Mouse (Mus musculus) G1E (cell line): Measurements from ENCODE around the gene B4galnt1. TPM values are rescaled to one million over a fixed set of nuclear protein-coding genes. Genes with fewer than 3 reads are reported as not detected.

Experiments used
- ATAC-seq: 2 replicates; pipeline ENCODE4 v1.8.0; 2016; ENCODE audit warnings: mild to moderate bottlenecking; ENCODE audit not compliant: insufficient number of reproducible peaks, poor library complexity, low FRiP score, severe bottlenecking; ENCODE audit errors: extremely low read depth
- DNase-seq: peaks from one replicate; pipeline ENCODE4 v3.0.0; 2012; ENCODE audit warnings: low spot score
- H3K27me3 ChIP-seq: 2 replicates; pipeline ENCODE4 v1.6.1; 2012; ENCODE audit warnings: mild to moderate bottlenecking, low read length, inconsistent platforms; ENCODE audit not compliant: insufficient read depth
- H3K36me3 ChIP-seq: replicated peaks from 2 replicates; pipeline ENCODE3; 2012; ENCODE audit warnings: mild to moderate bottlenecking, inconsistent platforms
- H3K4me1 ChIP-seq: 2 replicates; pipeline ENCODE4 v1.6.1; 2012; ENCODE audit warnings: low read depth, low read length, inconsistent platforms, mixed read lengths; ENCODE audit not compliant: insufficient read depth
- H3K4me3 ChIP-seq: 2 replicates; pipeline ENCODE4 v1.5.1; 2012; ENCODE audit warnings: low read depth, mild to moderate bottlenecking, inconsistent platforms, low read length, moderate library complexity, mixed read lengths
- H3K9me3 ChIP-seq: replicated peaks from 2 replicates; pipeline ENCODE4 v1.6.1; 2012; ENCODE audit warnings: inconsistent platforms
- CTCF ChIP-seq: IDR thresholded peaks from 2 replicates; pipeline ENCODE4 v1.5.1; 2012; ENCODE audit warnings: low read depth, low read length, inconsistent platforms, mixed read lengths
- GATA1 ChIP-seq: IDR thresholded peaks from 2 replicates; pipeline ENCODE4 v1.6.1; 2012; ENCODE audit warnings: borderline replicate concordance, low read length, inconsistent platforms, mixed read lengths
- GATA2 ChIP-seq: IDR thresholded peaks from 2 replicates; pipeline ENCODE4 v1.6.1; 2012; ENCODE audit warnings: low read depth, low read length, inconsistent platforms, borderline replicate concordance
- POLR2AphosphoS5 ChIP-seq: IDR thresholded peaks from 2 replicates; pipeline ENCODE4 v1.6.1; 2012; ENCODE audit warnings: low read depth, low read length, inconsistent platforms; ENCODE audit not compliant: insufficient replicate concordance
- TAL1 ChIP-seq: conservative IDR thresholded peaks from 2 replicates; pipeline ENCODE4 v1.6.1; 2012; ENCODE audit warnings: low read depth, low read length, inconsistent platforms, mixed read lengths
- polyA plus RNA-seq: library from polyadenylated mRNA; stranded (reverse); fragments of >175 nt; gene quantifications from 2 replicates; pipeline ENCODE4 v1.2.3, GENCODE M21; 2012
- total RNA-seq, 2 experiments: library from RNA; stranded (forward) in 1 of 2; stranded (reverse) in 1 of 2; fragments of 200-1000 nt in 1 of 2; fragments of >200 nt in 1 of 2; fragmentation: Nextera tagmentation in 1 of 2; gene quantifications; 2 replicates each; pipeline ENCODE4 v1.2.3; 2014 to 2017

The B4galnt1 gene
- total and polyA plus RNA-seq, 3 experiments: 65.0 to 318 (median 173) TPM

DNA sequence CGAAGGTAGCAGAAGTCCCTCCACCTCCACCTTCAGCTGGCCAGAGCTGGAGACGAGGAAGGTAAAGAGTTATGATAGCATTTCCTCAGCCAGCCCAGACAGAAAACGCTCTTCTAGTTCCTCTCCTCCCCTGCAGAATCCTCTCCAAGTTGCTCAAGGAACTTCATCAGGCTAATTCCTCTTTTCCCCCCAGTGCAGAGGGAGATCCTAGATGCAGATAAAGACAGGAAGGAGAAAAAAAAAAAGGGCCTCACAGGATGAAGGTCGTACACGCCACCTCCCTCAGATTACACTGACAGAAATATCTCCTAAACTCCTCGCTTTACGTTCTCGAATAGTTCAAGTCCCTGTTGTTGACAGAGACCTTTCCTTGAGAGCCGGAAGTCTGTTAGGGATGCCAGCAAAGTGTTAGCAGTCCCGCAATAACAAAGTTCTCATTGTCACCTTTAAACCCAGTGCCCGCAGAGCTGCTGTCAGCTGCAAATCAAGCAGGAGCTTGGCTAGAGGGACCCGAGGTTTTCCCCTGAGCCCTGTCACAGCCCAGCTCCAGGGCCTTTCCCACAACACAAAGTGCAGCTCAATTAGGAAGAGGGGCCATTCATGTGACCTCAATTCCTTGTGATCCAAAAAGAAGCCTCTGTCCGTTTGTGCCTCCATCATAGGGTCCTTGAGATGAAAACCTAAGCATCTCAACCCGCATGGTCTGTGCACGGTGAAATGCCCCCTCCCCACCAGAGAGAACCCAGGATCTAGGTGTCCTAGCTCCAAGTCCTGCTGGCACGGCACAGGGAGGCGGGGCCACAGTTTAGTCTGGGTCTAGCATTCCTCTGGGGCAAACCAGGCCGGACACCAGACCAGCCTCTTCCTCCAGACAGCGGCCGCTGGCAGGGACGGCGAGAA, 29.7 kb downstream of the B4galnt1 start:
- TF ChIP-seq GATA1 (no peak), TAL1 (no peak), POLR2AphosphoS5 (no peak), GATA2 (no peak), CTCF (no peak)
- Histone ChIP-seq H3K36me3 (peaks cover 65% of the 10 kb centered on the region), H3K4me3 (peak overlapping the region; percentile 88), H3K27me3 (no peaks in the 10 kb centered on the region), H3K9me3 (no peaks in the 10 kb centered on the region), H3K4me1 (peaks cover 91% of the 10 kb centered on the region)
- ATAC-seq (peak; percentile 15; the same call in 1 of the 2 replicates), DNase-seq (no peak)

DNA sequence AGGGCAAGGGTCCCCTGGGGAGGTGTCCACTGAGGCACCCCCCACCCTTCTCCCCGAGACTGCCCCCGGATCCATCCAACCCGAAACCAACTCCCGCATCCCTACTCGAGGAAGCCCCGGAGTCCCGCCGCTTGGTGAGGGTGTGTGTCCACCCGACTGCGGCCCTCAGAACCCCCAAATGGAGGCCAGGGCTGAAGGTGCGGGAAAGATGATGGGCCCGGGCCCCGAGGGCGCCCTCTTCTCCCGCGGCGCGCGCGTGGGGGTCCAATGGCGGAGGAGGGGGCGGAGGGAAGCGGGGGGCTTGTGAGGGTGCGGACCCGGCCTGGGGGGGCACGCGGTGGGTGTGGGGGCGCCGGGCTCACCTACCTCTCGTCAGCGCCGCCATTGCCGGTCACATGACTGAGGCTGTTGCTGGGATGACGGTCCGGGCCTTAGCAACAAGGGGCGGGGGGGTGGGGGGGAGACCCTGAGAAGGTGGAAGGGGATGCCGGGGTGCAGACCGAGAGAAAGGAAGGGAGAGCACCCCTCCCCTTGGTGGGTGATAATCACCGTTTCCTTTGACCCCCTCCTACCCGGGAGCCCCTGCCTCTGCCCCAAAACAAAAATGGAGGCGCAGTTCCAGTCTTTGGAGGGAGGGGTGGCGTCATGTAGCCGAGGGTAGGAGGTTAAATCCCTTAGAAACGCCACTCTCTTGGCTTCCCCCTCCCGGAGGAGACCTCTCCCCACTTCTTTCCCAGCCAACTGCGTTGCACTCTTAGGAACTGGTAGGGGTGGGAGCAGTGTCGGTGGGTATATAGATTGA, 30.5 kb downstream of the B4galnt1 start, which contains the start of gene Dtx3:
TSS of gene Dtx3 (minus strand) at position 401 of the 802 bp plus-strand sequence.
- no peak for TF ChIP-seq CTCF
- no peak for TF ChIP-seq GATA2
- no peak for TF ChIP-seq POLR2AphosphoS5
- TF ChIP-seq TAL1: no peak
- TF ChIP-seq GATA1: no peak
- peaks cover 71% of the 10 kb centered on the region for H3K36me3 ChIP-seq
- DNase-seq (peak; percentile 46), ATAC-seq (no peak)
- peak within 1 kb of the TSS; percentile 88 for H3K4me3 ChIP-seq
- peaks cover 92% of the 10 kb centered on the region for H3K4me1 ChIP-seq
- no peaks in the 10 kb centered on the region for H3K27me3 ChIP-seq
- no peaks in the 10 kb centered on the region for H3K9me3 ChIP-seq

DNA sequence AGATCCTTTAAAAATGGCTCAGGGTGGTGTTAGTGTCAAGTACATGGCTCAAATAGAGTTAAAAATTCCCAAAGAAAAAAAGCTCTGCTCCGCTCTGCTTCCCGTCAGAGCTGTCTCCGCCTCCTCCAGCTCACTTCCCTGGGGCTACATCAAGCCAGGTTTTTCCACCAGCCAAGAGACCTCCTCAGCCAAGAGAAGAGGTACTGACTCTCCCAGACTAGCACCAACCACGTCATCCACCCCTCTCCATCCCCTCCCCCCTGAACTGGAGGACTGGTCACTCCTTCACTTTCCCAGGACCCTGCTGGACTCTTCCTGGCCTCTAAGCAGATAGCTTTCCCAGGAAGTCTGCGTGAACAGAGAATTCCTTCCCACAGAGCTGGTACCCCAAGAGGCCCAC, 31.4 kb downstream of the B4galnt1 start:
- Histone ChIP-seq H3K27me3 (no peaks in the 10 kb centered on the region), H3K4me1 (peaks cover 90% of the 10 kb centered on the region), H3K36me3 (peaks cover 70% of the 10 kb centered on the region), H3K9me3 (no peaks in the 10 kb centered on the region), H3K4me3 (peak overlapping the region; percentile 88; the same call in 1 of the 2 replicates)
- ATAC-seq (no peak), DNase-seq (no peak)
- no peak for TF ChIP-seq CTCF
- TF ChIP-seq POLR2AphosphoS5: no peak
- no peak for TF ChIP-seq TAL1
- TF ChIP-seq GATA1: no peak
- TF ChIP-seq GATA2: no peak

DNA sequence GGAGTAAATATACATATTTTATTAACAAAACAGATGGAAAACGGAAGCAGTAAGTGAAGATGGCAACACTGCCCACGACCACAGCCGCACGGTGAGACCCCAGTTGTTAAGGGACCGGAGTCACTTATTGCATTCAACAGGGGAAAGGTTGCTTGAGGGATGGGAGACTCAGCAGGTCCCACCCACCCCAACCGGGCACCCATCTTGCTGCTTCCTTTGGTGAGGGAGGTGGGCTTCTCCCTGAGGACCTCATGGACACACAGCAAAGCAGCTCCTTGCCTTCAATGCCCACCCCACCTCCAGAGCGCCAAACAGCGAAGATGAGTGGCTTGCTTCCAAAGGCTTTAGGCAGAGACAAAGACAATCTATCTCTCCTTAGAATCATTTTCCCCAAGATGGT, 32.1 kb downstream of the B4galnt1 start:
- TF ChIP-seq CTCF (no peak), GATA1 (no peak)
- ATAC-seq (no peak), DNase-seq (no peak)
- Histone ChIP-seq H3K36me3 (peaks cover 71% of the 10 kb centered on the region), H3K4me3 (peak overlapping the region; percentile 16; the same call in 1 of the 2 replicates), H3K27me3 (no peaks in the 10 kb centered on the region), H3K9me3 (no peaks in the 10 kb centered on the region), H3K4me1 (peaks cover 88% of the 10 kb centered on the region)

DNA sequence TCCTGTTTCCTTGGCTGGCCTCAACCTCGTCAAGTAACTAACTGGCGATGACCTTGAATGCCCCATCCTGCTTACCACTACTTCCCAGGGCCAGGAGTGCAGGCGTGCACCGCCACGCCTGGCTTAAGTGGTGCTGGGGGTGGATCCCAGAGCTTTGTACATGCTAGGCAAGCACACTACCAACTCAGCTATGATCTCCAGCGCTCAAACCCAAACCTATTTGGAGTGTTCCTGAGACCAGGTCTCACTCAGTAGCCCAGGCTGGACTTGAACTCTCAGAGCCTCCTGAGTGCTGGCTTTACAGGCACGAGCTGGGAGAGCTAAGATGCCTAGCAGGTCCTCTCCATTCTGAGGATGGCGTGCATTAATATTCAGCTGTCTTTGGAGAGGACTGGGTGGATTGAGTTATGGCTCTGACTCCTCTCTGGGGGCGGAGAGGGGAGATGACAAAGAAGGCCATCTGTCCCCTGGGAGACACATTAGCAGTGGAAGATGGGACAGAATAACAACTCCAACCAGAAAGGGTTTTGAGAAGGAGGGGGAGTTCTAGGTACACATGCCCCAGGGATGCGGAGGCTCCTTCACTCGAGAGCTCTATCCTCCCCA, 32.6 kb downstream of the B4galnt1 start:
- no peak for ATAC-seq
- no peak for DNase-seq
- H3K36me3 ChIP-seq: peaks cover 72% of the 10 kb centered on the region
- no peaks in the 10 kb centered on the region for H3K27me3 ChIP-seq
- peak overlapping the region; percentile 20; the same call in 1 of the 2 replicates for H3K4me3 ChIP-seq
- TF ChIP-seq GATA1 (no peak), TAL1 (no peak), CTCF (no peak), POLR2AphosphoS5 (no peak), GATA2 (no peak)
- peaks cover 86% of the 10 kb centered on the region for H3K4me1 ChIP-seq
- no peaks in the 10 kb centered on the region for H3K9me3 ChIP-seq
